Mouse (Mus musculus): ENCODE data around the gene Edc3.
A peak's percentile ranks its signal among the peaks of the same experiment; 100 is the strongest.

Edc3 gene

DNA sequence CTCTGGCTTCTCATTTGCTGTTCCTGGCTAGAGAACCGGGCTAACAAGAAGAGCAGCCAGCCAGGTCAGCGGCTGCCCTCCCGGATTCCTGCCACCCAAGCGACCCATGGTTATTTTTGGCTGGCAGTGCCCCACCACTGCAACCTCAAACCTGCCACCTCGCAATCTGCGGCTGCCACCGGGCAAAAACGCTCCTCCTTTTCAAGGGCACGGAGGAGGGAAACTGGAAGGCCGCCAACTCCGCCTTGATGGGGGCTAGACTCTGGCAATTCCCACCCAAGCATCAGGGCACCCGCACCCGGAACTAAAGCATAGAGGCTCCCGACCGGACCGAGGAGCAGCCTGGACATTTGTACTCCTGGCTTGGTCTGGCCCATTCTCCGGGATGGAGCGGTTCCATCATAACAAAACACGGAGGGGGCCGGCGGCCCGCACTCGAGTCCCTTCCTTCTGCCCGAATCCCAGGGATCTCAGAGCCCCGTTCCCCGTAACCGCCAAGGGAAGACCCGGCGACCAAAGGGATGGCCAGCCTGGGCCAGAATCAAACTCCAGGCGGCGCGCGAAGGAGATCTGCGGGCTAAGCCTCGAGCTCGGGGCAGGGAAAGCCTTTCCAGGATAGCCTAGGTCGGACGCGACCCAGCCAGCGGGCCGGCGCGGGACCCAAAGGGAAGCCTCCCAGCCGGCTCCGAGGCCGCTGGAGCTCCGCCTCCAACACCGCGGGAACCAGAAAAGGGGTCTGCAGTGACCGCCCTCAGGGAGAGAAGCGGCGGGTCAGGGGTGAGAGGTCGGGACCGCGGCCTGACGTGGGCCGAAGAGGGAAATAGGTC lies 56.0 kb downstream of the Edc3 start:
- peak; percentile 76 to 81 for DNase-seq

DNA sequence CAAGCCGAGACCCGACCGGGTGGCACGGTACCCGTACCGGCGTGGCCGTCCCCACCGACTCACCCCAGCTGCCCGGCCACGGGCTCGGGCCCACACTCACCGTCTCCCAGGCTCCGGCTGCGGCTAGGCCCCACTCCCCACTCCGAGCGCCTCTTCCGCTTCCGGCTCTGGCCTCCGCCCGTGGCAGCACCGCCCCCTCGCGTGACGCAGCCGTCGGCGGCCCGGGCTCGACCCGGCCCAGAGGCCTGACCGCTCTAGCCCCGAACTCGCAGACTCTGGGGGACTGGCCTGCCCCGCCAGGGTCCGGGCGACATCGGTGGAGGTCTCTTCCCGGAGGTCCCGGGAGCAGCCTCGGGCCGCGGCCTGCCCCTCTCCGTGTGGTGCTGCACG lies 56.6 kb downstream of the Edc3 start:
- DNase-seq: peak; percentile 96 to 97

DNA sequence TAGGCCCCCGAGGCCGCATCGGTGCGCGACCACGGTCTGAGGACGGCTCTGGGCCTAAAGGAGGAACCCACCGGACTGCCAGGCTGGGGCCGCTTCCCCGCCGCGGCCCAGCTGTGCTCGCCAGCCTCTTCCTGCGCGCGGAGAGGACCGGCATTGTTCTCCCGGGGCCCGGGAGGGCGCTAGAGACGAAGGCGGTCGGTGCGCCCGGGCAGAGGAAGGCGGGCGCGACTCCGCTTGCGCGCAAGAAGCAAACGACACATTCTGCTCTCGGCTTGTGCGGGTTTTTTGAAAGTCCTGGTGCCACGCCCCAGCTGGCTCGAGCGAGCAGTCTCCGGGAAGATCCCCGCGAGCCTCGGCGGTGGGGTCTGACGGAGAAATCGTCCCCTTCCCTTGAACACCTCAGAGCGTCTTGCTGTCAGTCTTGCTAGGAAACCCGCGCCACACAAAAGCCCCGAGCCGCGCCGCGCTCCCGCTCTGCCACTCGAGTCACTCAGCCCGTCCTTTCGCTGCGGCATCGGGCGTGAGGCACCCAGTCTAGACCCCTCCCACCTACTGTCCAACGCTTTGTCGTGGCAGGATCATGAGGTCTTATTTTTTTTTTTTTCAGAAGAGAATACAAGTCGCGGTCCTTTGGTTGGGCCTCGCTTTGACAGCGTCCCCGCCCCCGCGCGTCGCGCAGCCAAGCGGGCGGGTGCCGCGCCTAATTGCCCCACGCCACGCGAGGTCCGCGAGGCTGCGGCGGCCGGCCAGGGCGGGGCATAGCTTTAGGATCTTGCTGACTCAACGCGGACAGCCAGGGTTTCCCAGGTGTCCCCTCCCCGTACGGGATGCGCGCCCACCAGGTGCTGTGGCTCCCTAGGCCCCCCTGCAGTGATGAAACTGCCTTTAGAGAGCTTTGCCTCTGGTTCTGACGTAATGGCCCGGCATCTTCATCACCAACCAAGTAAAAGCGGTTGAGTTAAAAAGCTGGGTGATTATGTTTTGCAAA lies 57.3 kb downstream of the Edc3 start, which contains the start of gene Clk3:
TSS of gene Clk3 (minus strand) at position 497 of the 988 bp plus-strand sequence.
- peak; percentile 76 to 86 for DNase-seq

DNA sequence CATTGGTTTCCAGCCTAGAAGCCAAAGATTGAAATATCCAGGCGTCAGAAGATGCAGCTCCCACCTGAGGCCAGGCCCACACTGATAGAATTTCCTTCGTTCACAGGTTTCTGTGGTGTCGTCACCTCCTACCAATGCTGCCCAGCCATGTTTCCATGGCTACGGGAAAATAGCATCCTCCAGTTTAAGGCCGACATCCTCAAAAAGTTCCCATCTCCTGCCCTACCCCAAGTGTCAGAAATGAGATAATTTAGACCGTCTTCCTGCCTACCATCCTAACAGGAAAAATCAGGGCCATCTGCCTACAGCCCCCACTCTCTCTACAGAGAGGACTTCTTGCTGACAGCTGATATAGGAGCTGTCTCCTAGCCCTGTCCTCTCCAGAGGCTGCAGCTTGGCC lies 58.1 kb downstream of the Edc3 start:
- no peak for DNase-seq

DNA sequence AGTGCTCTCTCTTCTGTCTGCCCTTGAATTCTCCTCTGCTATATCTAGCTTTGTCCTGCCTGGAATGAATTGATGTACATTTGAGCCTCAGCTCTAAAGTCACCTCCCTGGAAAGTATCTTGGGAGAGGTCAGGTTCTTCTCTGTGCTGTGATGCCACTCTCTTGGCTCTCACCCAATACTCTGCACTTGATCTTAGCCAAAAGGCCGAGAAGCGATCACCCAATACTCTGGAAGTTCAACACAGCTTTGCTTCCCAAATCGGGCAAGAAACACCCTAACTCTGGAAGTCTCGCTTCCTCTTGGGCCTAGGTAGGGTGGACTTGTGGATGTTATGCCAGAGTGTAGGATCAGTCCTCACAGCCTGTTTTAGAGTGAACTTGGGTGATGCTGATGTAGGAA lies 58.9 kb downstream of the Edc3 start:
- DNase-seq: no peak

DNA sequence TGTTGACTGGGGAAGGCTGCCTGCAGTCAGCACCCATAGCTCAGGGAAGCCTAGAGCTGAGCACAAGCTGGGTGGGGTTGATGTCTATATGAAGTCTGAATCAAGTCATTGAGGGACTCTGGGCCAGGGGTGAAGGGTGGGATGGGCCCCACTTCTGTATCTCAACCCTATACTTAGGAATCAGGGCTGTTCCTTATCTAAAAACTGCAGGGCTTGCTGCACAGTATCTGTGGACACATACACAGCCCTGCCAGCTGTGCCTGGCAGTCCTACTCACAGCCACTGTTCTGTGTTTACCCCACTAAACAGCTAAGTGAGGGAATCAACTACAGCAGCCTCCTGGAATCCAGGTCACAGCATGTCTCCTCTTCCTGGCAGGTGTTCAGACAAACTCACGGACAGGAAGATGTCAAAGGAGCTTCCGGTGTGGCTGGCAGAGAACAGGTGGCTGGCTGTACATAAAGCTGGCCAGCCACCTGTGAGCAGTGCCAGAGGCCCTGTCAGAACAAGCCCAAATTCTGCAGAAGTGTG lies 61.3 kb downstream of the Edc3 start:
- DNase-seq: no peak

DNA sequence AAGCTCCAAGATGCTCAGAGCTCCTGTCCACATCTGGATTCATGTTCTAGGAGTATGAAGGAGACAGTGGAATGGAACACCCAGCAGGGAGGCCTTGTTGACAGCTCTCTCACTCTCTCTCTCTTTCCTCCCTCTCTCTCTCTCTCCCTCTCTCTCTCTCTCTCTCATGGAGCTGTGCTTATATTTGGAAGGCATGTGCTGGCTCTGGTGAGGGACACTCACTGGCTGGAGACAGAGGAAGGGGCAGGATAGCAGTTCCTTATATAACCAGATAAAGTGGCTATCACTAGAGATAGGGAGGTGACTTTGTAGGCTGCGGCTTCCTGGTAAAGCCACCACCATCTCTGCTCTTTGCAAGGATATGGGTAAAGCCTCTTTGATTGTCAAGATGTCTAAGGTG lies 61.9 kb downstream of the Edc3 start:
- DNase-seq: no peak

DNA sequence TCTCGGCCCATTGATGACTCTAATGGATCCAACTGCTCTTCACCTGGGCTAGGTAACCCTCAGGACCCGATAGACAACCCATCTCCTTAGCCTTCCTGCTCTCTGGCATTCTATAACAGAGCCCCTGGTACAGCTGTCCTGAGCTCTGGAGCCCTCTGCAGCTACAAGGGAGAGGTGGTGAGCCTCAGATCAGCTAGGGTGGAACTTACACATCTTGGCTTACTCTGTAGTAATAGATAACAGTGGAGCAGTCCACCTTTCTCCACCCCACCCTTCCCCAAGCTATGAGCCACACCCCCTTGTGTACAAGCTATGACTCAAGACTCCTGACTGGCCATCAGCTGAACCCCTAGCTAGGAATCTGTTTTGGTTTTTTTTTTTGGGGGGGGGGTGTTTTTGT lies 62.5 kb downstream of the Edc3 start:
- no peak for DNase-seq

DNA sequence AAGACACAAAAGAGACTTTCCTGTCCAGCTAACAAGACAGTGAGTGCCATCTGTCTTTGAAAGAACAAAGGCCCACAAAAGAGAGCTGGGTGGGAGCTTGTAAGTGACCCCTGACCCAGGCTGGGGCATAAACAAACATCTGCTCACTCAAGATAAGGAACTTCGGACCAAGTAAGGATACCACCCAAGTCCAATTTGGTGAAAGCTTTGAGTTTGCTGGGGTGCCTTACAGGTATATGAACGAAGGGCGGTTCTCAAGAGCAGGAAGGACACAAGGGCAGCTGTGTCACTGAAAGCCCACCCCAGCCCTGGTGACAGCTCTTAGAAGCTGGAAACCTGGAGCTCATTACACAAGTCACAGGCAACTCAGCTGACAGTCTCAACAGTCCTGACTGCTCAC lies 65.4 kb downstream of the Edc3 start:
- DNase-seq: no peak

DNA sequence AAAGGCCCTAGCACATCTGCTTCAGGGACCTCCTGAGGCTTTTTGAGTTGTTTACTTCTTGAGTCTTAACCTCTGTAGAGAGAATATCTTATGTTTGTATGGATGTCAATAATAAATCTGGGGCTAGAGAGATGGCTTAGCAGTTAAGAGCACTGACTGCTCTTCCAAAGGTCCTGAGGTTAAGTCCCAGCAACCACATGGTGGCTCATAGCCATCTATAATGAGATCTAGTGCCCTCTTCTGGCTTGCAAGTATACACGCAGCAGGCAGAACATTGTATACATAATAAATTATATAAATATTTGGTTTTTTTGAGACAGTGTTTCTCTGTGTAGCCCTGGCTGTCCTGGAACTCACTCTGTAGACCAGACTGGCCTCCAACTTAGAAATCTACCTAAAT lies 65.8 kb downstream of the Edc3 start:
- no peak for DNase-seq

DNA sequence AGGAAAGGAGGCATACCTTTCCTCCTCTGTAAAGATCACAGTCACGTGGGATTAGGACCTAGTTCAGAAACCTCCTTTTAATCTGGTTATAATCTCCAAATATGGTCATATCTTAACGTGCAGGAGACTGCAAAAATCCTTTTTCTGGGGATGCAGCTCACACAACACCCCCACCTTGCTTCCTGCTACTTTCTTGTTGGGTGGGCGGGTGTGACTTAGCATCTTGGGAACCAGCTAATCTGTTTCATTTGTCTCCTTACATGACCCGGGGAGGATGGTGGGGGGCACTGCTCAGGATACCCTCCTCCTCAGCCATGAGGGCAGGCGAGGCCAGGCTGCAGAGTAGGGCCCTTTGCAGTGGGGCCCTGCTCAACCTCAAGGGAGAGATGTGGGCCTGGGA lies 66.7 kb downstream of the Edc3 start:
- DNase-seq: no peak

DNA sequence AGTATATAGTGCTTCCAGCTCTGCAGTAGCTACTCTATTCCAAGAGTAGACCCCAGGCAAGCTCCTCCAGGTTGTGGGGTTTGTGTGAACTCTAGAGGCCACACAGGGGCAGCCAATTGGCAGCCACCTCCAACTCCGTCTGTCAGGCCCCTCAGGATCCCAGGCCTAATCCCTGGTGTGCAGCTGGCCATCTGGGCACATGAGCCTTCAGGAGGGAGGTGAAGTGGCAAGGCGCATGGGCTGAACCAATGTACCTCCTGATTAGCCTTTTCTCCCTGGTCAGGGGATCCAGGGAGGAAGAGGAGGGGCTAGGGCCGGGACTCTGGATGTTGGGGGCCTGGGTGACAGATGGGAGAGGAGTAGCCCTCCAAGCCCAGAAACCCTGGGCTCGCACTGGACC lies 67.4 kb downstream of the Edc3 start:
- DNase-seq: no peak

DNA sequence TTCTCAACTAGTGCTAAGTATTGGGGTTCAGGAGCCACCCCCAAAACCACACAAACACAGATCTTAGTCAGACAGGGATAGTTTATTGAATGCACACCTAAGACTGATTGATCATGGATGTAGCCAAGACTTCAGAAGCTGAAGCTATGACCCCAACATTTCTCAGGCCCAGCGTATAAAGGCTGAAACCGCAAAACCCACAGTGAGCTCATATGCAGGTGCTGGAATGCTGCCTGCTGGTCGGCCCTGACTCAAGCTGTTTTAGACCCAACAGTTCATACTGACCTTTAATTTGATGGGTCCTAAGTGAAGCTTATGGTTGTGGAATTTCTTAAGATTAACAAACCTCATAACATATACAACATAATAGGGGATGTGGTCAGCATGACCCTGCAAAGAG lies 74.3 kb downstream of the Edc3 start:
- DNase-seq: no peak

DNA sequence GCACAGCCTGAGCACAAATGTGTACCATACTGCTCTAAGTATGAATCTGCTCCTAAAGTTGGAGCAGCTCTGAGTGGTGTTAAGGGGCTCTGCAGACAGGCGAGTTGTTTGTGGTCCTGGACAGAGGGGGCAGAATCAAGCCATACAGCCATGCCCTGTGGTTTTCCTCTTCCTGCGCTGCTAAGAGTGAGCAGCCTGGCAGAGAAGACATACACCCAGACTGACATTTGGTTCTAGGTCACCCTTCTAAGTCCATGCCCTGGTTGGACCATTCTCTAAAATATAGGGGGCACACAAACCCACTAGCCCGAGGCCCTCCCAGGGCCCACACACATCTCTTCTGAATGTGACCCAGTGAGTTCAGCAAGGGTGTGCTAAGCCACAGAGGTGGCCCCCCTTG lies 81.4 kb downstream of the Edc3 start:
- DNase-seq: no peak

DNA sequence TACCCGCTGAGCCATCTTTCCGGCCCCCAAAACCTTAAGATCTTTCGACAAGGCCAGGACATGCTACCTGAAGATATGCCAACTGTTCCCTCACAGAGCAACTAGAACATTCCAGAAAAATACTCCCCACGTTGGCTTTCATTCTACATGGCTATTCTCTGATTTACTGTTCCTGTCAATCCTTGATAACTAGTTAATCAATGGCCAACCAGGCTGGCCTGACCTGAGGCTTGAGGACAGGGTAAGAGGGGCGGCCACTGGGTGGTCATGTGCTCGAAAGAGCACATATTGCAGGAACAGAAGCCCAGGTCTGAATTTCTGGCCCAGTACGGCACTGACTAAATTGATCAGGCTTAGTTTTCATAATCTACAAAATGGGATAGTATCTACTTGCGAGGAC lies 89.1 kb downstream of the Edc3 start:
- DNase-seq: no peak

DNA sequence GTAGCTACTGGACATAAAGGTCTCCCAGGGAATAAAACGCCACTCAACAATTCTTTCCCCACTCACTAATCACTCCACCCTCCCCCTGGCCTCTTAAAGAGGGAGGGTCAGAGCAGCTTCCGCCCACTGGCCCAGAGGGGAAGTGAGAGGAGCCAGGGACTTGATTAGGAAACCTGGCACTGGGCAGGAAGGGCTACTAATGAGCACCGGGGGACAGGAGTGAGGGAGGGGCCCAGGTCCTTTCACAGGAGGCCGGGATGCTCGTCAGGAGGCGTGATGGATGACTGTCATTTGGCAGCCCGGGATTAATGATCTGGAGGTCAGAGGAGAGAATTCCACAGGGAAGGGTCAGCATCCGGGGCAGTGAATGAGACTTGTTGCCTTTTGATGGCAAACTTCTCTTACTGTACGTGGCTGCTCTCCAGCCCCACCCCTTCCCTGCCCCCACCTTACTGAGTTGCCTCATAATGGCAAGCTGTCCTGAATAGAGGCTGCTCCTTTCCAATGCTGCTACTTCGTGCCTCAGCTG lies 90.4 kb downstream of the Edc3 start:
- peak; percentile 58 to 77 for DNase-seq

DNA sequence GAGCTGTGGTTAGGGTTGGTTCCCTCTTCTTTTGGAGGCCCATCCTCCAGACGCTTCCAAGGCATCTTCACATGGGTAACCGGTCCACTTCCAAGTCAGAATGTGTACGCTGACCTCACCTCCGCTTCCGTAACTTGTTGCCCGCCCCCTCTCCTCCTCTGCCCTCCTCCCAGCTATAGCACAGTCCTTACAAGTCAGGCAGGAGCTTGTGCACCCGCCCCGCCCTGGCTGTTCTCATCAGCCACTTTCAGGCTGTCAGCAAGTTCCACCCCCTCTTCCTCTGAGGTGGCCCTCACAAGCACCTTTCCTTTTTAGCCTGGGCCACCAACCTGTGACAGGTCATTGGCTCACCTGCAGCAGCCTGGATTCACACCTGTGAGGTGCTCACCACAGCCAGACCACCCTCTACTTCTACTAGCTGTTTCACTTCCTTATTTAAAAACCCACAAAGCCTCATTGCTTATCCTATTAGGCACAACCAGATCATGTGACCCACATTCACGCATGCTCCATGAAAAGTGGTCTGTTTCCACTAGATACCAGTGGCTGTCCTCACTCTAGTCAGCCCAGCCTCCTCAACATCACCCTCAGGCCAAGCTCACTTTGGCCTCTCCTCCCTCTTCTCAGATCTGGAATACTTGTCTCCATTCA lies 92.1 kb downstream of the Edc3 start:
- peak; percentile 18 to 55 for DNase-seq
